In genomic region chr7:134369241-134369640, GRCm38 (mm10) we compare ENCODE assay signal across 28 mouse cellular contexts. TPM values are rescaled to one million over a fixed set of nuclear protein-coding genes. Genes with fewer than 3 reads are reported as not detected.
DNase-seq lines count a peak whose midpoint lies in the region; ATAC-seq and TF ChIP-seq lines count a peak whose summit lies in the region.
"Had no signal": no experiment of that assay in that cellular context is flagged by ENCODE, and none has a peak within 500 bp of the region (broad histone marks: within the 10 kb centered on the region; RNA-seq: fewer than 3 reads in every experiment).

No protein-coding gene starts in this region.

- WGBS in forebrain, embryonic 14.5 days, result 69% methylated on average over 4 of the region's 4 CpGs
- WGBS in forebrain, embryonic 12.5 days, result 87% methylated on average over 4 of the region's 4 CpGs
- WGBS in midbrain, postnatal 0 days, result 74% methylated on average over 4 of the region's 4 CpGs
- WGBS in midbrain, embryonic 15.5 days, result 78% methylated on average over 4 of the region's 4 CpGs

- H3K4me2 ChIP-seq in forebrain, embryonic 14.5 days (ENCODE audit: low read length), result no peak overlapping the region
- no peak overlapping the region for H3K4me2 ChIP-seq in forebrain, embryonic 12.5 days
- H3K4me2 ChIP-seq in midbrain, postnatal 0 days (ENCODE audit: low read depth, low read length, poor library complexity, severe bottlenecking), result no peak overlapping the region
- H3K4me2 ChIP-seq in midbrain, embryonic 15.5 days, result no peak overlapping the region
- H3K4me2 ChIP-seq: embryonic facial prominence, embryonic 12.5 days; embryonic facial prominence, embryonic 15.5 days; heart, embryonic 12.5 days; heart, embryonic 15.5 days; hindbrain, embryonic 13.5 days had no signal

- no peak for TF ChIP-seq CTCF in layer of hippocampus, adult 2 months (conservative IDR thresholded peaks at IDR 0.05)
- no peak for TF ChIP-seq CTCF in midbrain, postnatal 0 days (IDR thresholded peaks at IDR 0.05)
- TF ChIP-seq CTCF in brain, embryonic 14.5 days (IDR thresholded peaks at IDR 0.05; ENCODE audit: borderline replicate concordance, extremely low read depth, insufficient read depth, insufficient read length), result no peak

- H3K9ac ChIP-seq in forebrain, embryonic 14.5 days (ENCODE audit: low read length), result no peak overlapping the region
- no peak overlapping the region for H3K9ac ChIP-seq in forebrain, embryonic 12.5 days
- no peak overlapping the region for H3K9ac ChIP-seq in midbrain, postnatal 0 days (replicated peaks; ENCODE audit: low read length, poor library complexity, severe bottlenecking)
- no peak overlapping the region for H3K9ac ChIP-seq in midbrain, embryonic 15.5 days
- H3K9ac ChIP-seq: embryonic facial prominence, embryonic 12.5 days; embryonic facial prominence, embryonic 15.5 days; heart, embryonic 12.5 days; heart, embryonic 15.5 days; hindbrain, embryonic 13.5 days had no signal

- H3K4me3 ChIP-seq in forebrain, embryonic 14.5 days (ENCODE audit: low read depth, low read length), result no peak overlapping the region
- H3K4me3 ChIP-seq in forebrain, embryonic 12.5 days (replicated peaks), result no peak overlapping the region
- H3K4me3 ChIP-seq in layer of hippocampus, adult 2 months, result no peak overlapping the region
- no peak overlapping the region for H3K4me3 ChIP-seq in midbrain, postnatal 0 days (ENCODE audit: low read depth, low read length)
- no peak overlapping the region for H3K4me3 ChIP-seq in midbrain, embryonic 15.5 days
- H3K4me3 ChIP-seq: embryonic facial prominence, embryonic 12.5 days; embryonic facial prominence, embryonic 15.5 days; heart, embryonic 12.5 days; heart, embryonic 15.5 days; hindbrain, embryonic 10.5 days; hindbrain, embryonic 13.5 days had no signal

- H3K36me3 ChIP-seq in forebrain, embryonic 14.5 days (ENCODE audit: control insufficient read depth, insufficient read depth, low read length), result no peaks in the 10 kb centered on the region
- no peaks in the 10 kb centered on the region for H3K36me3 ChIP-seq in forebrain, embryonic 12.5 days (replicated peaks)
- no peaks in the 10 kb centered on the region for H3K36me3 ChIP-seq in midbrain, postnatal 0 days (ENCODE audit: insufficient read depth, low read length)
- H3K36me3 ChIP-seq in midbrain, embryonic 15.5 days (replicated peaks), result no peaks in the 10 kb centered on the region
- H3K36me3 ChIP-seq: embryonic facial prominence, embryonic 12.5 days; embryonic facial prominence, embryonic 15.5 days; heart, embryonic 12.5 days; heart, embryonic 15.5 days; hindbrain, embryonic 10.5 days; hindbrain, embryonic 13.5 days had no signal

- no peak overlapping the region for H3K27ac ChIP-seq in forebrain, embryonic 14.5 days (ENCODE audit: low read depth, low read length)
- no peak overlapping the region for H3K27ac ChIP-seq in forebrain, embryonic 12.5 days
- no peak overlapping the region for H3K27ac ChIP-seq in layer of hippocampus, adult 2 months
- no peak overlapping the region for H3K27ac ChIP-seq in midbrain, postnatal 0 days (ENCODE audit: low read depth, low read length)
- H3K27ac ChIP-seq in midbrain, embryonic 15.5 days, result no peak overlapping the region
- H3K27ac ChIP-seq: embryonic facial prominence, embryonic 12.5 days; embryonic facial prominence, embryonic 15.5 days; heart, embryonic 15.5 days; hindbrain, embryonic 10.5 days; hindbrain, embryonic 13.5 days had no signal

- H3K27me3 ChIP-seq in forebrain, embryonic 14.5 days (replicated peaks; ENCODE audit: control insufficient read depth, insufficient read depth, low read length), result no peaks in the 10 kb centered on the region
- no peaks in the 10 kb centered on the region for H3K27me3 ChIP-seq in forebrain, embryonic 12.5 days
- H3K27me3 ChIP-seq in midbrain, postnatal 0 days (ENCODE audit: insufficient read depth, low read length), result peaks cover 1% of the 10 kb centered on the region; the same call in 1 of the 2 replicates
- H3K27me3 ChIP-seq in midbrain, embryonic 15.5 days (replicated peaks), result no peaks in the 10 kb centered on the region
- H3K27me3 ChIP-seq: embryonic facial prominence, embryonic 12.5 days; embryonic facial prominence, embryonic 15.5 days; heart, embryonic 12.5 days; heart, embryonic 15.5 days had no signal

- H3K4me1 ChIP-seq in forebrain, embryonic 14.5 days (ENCODE audit: control insufficient read depth, insufficient read depth, low read length), result no peaks in the 10 kb centered on the region
- H3K4me1 ChIP-seq in forebrain, embryonic 12.5 days, result no peaks in the 10 kb centered on the region
- no peaks in the 10 kb centered on the region for H3K4me1 ChIP-seq in midbrain, postnatal 0 days (ENCODE audit: insufficient read depth, low read length)
- no peaks in the 10 kb centered on the region for H3K4me1 ChIP-seq in midbrain, embryonic 15.5 days
- H3K4me1 ChIP-seq: embryonic facial prominence, embryonic 12.5 days; embryonic facial prominence, embryonic 15.5 days; heart, embryonic 12.5 days; heart, embryonic 15.5 days; hindbrain, embryonic 10.5 days; hindbrain, embryonic 13.5 days had no signal

- no peaks in the 10 kb centered on the region for H3K9me3 ChIP-seq in forebrain, embryonic 14.5 days (replicated peaks; ENCODE audit: control insufficient read depth, low read length)
- no peaks in the 10 kb centered on the region for H3K9me3 ChIP-seq in forebrain, embryonic 12.5 days
- no peaks in the 10 kb centered on the region for H3K9me3 ChIP-seq in midbrain, postnatal 0 days (ENCODE audit: low read length)
- H3K9me3 ChIP-seq in midbrain, embryonic 15.5 days, result no peaks in the 10 kb centered on the region
- H3K9me3 ChIP-seq: embryonic facial prominence, embryonic 12.5 days; embryonic facial prominence, embryonic 15.5 days; heart, embryonic 12.5 days; heart, embryonic 15.5 days; hindbrain, embryonic 10.5 days; hindbrain, embryonic 13.5 days had no signal

- ATAC-seq in forebrain, embryonic 14.5 days, result no peak
- no peak for ATAC-seq in forebrain, embryonic 12.5 days (ENCODE audit: low FRiP score)
- ATAC-seq in midbrain, postnatal 0 days (ENCODE audit: low FRiP score), result no peak
- no peak for ATAC-seq in midbrain, embryonic 15.5 days (replicated peaks)
- ATAC-seq: activated CD4-positive, CD25-positive, alpha-beta regulatory T cell, adult 4 months; CD4-positive, CD25-positive, alpha-beta regulatory T cell, adult 4 months; forebrain, embryonic 16.5 days; intestine, postnatal 0 days had no signal

- peak; percentile 55 for DNase-seq in forebrain, embryonic 14.5 days (ENCODE audit: low spot score)
- DNase-seq in layer of hippocampus, adult 2 months (ENCODE audit: low spot score in 2 of 2), result peak; percentile 8 to 11
- no peak for DNase-seq in layer of hippocampus, adult 8-10 months (ENCODE audit: low spot score in 2 of 2)
- DNase-seq in midbrain, postnatal 0 days (ENCODE audit: low spot score), result peak; percentile 70
- peak; percentile 64 for DNase-seq in brain, embryonic 14.5 days (ENCODE audit: low read depth)
- DNase-seq in spleen, postnatal 36 days (ENCODE audit: low spot score in 2 of 2), result no peak
- DNase-seq: adrenal gland, postnatal 14 days; gastrocnemius, postnatal 10 days; gastrocnemius, postnatal 36 days; heart, postnatal 10 days; heart, postnatal 36 days had no signal

- TF ChIP-seq POLR2A in brain, embryonic 14.5 days (IDR thresholded peaks at IDR 0.05; ENCODE audit: borderline replicate concordance, extremely low read depth, insufficient read depth, insufficient read length, poor library complexity, severe bottlenecking), result no peak

RNA-seq across cellular contexts. Expression of gene D7Ertd443e, which starts 16.2 kb away (rescaled TPM):
- 0.17 TPM in 1 of 2 replicates, not detected in the other for polyA plus RNA-seq in forebrain, embryonic 14.5 days (2014; fragmentation: Nextera tagmentation; extraction: Ambion mirVana)
- not detected in 2 replicates for polyA plus RNA-seq in forebrain, embryonic 12.5 days (2016; fragmentation: Nextera tagmentation; extraction: Ambion mirVana)
- 1 to 10 TPM; 4.4 to 4.7 TPM for total RNA-seq in layer of hippocampus, adult 2 months (2021)
- 1 to 10 TPM; 5.4 to 8.3 (median 7.4) TPM for total RNA-seq in layer of hippocampus, adult 8-10 months (2022)
- total RNA-seq in midbrain, postnatal 0 days (2014; rRNA removed), result 0.38 and 0.71 TPM in 2 replicates
- polyA plus RNA-seq in midbrain, postnatal 0 days (2015; fragmentation: Nextera tagmentation; extraction: Ambion mirVana), result 0.27 and 0.35 TPM in 2 replicates
- 0.20 and 0.27 TPM in 2 replicates for polyA plus RNA-seq in midbrain, embryonic 15.5 days (2015; fragmentation: Nextera tagmentation; extraction: Ambion mirVana)
- 0.15 and 0.36 TPM in 2 replicates for polyA plus RNA-seq in brain, embryonic 14.5 days (2012; rRNA removed)
- total RNA-seq: gastrocnemius, adult 18-20 months; gastrocnemius, postnatal 10 days; gastrocnemius, postnatal 36 days; granulocyte monocyte progenitor cell, adult 5-6 weeks; MEL had no signal
- polyA plus RNA-seq: activated CD4-positive, CD25-positive, alpha-beta regulatory T cell, adult 4 months; CD4-positive, CD25-positive, alpha-beta regulatory T cell, adult 4 months; forebrain, embryonic 11.5 days; forebrain, embryonic 16.5 days; intestine, embryonic 14.5 days; intestine, postnatal 0 days had no signal

Comparison
In these comparisons a context has a peak if more than half of its experiments do, and no peak if none do; other contexts are left out.
1. DNase-seq: peak in forebrain, embryonic 14.5 days (single experiment), layer of hippocampus, adult 2 months (2 of 2), midbrain, postnatal 0 days (single experiment) and brain, embryonic 14.5 days (single experiment); none in layer of hippocampus, adult 8-10 months (0 of 2) and spleen, postnatal 36 days (0 of 2).